Mouse (Mus musculus) activated CD4-positive, CD25-positive, alpha-beta regulatory T cell, adult 4 months (primary cell): ENCODE results near the gene Trim25. TPM values are rescaled to one million over a fixed set of nuclear protein-coding genes. Genes with fewer than 3 reads are reported as not detected.
A peak's percentile ranks its signal among the peaks of the same experiment; 100 is the strongest.
"Not testable (repeated sequence)": the region's sequence is repeated elsewhere in the genome, so short reads cannot be mapped to it uniquely, and the experiment has no call there.

Source experiments
- ATAC-seq: one replicate; pipeline ENCODE4 v1.8.0; 2017
- polyA plus RNA-seq, 2 experiments: library from polyadenylated mRNA; unstranded; fragments of 100-300 nt; shearing (Covaris generic); gene quantifications; one replicate each; pipeline ENCODE4 v1.2.1; 2017

Trim25 gene
- polyA plus RNA-seq, 2 experiments from 2014 or later = 10.3 to 15.4 TPM

DNA sequence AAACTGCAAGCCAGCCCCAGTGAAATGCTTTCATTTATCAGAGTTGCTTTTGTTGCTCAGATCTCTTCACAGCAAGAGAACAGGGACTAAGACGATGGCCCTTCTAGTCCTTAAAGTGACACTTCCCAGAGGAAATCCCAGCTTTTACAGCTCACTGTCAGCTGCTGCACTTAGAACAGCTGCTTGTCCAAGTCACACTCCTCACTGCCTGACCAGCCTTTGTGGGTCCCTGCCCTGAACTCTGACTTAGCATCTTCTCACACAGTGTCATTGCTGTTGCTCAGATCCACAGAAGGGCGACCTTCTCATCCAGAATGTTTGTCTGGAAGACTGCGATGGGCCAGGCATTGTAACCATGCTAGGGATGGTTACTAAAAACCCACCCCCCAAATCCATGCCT is 26.4 kb downstream of the Trim25 start:
- no peak for ATAC-seq

DNA sequence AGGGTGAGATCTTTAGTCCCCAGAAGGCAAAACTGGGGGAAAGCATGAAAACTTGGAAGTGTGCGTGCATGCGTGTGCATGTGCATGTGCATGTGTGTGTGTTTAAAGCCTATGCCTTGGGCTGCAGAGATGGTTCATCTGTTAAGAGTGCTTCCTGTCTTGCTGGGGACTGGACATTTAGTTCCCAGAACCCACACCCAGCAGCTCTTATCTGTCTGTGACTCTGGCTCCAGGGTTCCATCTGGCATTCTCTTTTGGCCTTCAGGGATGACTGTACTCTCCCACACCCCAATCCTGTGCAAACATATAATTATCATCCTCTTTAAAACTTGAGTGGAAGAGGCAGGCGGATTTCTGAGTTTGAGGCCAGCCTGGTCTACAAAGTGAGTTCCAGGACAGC is 26.9 kb downstream of the Trim25 start:
- no peak for ATAC-seq

DNA sequence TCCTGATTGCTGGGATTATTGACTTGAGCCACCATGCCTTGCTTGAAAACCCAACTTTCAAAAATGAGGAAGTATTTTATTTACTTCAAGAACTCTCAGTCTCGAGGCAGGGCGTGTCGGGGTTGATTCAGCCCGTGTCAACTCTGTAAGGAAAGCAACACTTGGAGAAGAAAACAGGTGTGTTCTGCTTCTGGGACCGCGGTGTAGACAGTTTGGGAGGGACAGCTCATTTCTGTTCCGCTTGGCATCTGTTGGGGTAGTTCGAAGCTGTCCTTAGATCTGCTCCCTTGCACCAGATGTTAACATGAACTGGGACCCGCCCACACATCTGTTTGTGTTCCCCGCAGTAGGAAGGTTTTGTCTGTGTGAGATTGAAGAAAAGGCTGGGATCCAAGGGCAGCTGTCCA is 28.8 kb downstream of the Trim25 start:
- ATAC-seq = no peak

DNA sequence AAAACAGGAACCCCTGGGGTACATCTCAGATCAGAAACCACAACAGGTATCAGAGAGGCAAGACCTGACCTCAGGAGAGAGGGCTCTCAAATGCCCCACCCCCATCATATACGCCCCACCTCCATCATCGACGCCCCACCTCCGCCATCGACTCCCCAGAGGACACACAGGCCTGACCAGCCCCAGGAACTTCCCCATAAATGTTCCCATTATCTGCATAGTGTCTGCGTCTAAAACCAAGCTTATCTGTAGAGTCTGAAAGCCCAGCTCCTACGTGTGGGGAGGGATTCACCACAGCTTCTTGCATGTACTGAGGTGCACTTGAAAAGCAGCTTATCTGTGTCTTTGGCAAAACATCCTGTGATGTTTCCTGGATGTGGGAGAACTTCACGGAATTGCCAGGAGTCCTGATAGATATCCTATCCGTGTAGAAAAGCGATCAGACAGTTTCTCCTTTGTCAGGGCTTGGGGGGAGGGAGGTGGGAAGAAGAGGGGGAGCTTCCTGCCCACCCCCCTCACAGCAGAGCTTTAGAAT is 29.8 kb downstream of the Trim25 start:
- no peak for ATAC-seq

DNA sequence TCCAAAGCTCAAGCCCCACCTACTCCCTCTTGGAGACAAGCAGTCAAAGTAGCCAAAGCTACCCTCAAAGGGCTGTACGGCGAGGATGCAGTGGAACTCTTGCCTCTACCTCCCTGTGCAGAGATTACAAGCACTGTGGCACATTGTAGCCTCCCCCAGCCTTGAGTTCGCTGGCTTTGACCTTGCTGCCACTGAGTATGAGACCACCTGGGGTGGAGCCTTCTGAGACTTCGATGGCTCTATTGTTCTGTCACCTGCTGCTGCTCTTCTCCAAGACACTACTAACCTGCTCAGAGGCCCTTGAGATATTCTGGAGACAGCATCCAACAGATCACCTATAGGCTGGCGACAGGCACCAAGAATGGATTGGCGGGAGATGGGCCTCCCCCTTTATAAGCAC is 31.4 kb downstream of the Trim25 start:
- no peak for ATAC-seq

DNA sequence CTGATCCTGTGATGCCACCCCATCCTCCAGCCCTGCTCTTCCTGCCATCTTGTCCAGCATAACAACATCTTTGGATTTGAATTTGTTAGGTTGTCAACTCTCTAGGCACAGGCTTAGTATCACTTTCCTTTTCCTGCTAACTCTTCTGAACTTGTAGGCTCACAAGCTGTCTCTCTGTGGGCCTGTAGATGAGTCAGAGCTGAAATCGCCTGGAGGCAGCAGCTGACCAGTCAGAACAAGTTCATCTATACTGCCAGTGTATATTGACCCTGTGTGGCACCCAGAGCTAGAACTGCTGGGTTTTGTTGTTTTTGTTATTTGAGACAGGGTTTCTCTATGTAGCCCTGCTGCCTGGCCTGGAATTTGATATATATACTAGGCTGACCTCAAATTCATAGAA is 32.0 kb downstream of the Trim25 start:
- ATAC-seq = no peak

DNA sequence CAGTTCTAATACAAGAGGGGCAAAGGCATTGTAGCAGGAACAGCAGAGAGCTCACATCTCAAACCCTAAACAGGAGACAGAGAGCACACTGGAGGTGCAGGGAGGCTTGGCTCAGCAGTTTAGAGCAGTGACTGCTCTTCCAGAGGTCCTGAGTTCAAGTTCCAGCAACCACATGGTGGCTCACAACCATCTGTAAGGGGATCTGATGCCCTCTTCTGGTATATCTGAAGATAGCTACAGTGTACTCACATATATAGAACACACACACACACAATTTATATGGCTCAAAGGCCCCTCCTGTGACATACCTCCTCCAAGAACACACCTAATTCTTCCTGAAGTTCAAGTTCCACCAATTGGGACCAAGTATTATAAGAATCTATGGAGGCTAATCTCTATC is 35.4 kb downstream of the Trim25 start:
- no peak for ATAC-seq

DNA sequence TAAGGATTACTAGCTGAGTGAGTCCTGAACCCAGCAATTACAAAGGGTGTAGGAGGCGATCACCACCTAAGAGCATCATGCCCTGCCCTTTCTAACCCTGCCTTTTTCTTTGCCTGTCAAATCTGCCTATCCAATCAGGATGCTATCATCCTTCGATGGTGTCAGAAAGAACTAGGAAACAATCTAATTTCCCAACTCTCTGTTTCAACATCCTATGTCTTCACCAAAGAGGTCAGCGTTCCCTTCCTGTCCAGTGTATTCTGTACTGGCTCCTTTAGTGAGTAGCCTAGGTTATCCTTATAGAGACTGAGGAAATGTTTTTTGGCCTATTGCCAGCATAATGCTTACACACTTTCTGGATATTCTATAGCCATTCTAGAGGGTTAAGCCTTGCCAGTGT is 36.4 kb downstream of the Trim25 start:
- ATAC-seq = no peak

DNA sequence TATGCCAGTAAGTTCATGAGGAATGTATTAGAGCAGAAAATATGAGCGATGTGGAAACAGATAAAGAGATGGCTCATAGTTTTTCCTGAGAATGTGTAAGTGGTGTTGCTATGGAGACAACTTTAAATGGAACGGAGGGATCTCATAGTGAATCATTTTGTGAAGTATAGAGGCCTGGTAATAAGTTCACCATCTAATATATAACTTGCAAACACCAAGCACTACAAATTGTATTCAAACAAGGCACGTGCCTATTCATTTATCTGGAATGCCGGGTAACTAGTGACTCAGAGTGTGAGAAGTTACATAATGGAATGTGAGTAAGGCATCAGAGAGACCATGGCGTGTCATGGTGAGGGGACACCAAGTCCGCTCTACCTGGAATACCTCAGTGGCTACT is 39.3 kb downstream of the Trim25 start:
- ATAC-seq = no peak

DNA sequence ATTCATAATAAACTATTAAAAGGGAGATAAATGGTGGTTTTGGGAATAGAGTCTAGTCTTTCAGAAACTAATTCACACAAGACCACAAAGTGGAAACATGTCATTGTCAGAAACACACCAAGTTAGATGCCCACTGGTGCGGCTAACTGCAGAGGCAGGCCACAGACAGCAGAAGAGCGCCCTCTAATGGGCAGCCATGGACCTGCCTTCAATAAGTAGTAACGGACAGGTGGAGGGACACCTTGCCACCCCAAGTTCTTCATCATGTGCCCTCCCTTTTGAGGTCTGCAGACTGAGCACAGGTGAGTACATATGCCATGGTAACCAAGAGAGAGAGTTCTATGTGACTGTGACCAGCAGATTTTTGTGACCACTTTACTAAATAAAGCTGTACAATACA is 40.1 kb downstream of the Trim25 start:
- ATAC-seq = no peak

DNA sequence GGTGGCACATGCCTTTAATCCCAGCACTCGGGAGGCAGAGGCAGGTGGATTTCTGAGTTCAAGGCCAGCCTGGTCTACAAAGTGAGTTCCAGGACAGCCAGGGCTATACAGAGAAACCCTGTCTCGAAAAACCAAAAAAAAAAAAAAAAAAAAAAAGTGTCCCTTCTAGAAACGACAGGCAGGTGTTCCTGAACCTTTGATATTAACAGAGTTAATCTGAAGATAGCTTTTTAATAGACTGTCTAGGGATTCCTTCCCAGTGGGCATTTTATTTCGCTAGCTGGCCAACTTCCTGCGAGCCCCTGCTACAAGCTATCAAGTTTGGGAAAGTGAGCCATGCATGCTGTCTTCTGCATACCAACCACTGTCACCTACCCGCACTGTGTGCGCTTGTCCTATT is 41.9 kb downstream of the Trim25 start:
- not testable (repeated sequence) for ATAC-seq

DNA sequence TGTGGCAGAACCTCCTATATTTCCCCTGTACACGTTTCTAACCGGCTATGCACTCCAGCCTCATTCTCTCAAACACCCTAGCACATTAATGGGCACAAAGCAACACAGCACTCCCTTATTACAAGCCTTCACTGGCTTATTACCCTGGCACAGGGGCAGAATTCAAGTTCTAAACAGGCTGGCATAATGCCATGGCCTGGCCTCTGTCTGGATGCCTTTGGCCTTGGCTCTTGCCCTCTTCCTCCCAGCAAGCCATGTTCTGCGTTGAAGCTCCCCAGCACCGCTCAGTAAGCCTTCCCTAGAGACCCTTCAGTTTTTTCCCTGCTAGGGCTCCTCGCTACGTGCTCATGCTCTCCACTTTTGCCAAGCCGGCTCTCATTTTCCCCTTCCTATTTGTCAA is 43.9 kb downstream of the Trim25 start:
- ATAC-seq = no peak

DNA sequence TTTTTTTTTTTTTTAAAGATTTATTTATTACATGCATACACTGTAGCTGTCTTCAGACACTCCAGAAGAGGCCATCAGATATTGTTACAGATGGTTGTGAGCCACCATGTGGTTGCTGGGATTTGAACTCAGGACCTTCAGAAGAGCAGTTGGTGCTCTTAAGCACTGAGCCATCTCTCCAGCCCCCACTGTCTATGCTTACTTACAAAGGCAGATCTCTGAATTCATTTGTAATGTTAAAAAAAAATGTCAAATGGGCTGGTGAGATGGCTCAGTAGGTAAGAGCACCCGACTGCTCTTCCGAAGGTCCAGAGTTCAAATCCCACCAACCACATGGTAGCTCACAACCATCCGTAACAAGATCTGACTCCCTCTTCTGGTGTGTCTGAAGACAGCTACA is 46.3 kb downstream of the Trim25 start:
- not testable (repeated sequence) for ATAC-seq

DNA sequence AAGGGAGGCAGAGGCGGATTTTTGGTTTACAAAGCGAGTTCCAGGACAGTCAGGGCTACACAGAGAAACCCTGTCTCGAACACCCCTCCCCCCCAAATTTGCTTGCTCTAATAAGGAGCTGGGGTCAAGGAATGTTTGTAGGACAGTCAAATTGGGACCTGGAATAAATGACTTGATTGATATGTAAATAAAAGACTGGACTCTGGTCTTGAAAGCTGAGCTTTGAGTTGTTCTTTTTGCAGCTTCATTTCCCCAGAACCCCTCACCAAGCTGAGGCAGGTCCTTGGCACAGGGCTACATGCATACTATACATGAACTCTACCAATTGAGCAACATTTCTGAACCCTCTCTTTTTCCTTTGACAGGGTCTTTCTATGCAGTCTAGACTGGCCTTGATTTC is 46.8 kb downstream of the Trim25 start:
- ATAC-seq = no peak

DNA sequence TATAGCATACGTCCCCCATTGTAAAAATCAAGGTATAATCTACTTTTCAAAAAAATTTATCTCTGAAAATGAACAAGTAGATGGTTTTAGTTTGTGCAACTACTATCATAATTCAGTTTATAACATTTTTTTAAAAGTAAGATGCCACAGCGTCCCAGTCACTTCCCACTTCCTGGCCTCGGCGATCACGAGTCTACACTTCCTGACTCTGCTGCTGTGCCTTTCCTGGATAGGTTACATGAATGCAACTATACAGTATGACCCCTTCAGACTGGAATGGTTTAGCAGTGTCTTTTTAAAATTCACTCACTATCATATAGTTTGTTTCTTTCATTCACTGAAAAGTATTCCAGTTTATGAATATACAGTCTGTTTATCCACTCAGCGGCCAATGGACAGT is 52.6 kb downstream of the Trim25 start:
- ATAC-seq = no peak

DNA sequence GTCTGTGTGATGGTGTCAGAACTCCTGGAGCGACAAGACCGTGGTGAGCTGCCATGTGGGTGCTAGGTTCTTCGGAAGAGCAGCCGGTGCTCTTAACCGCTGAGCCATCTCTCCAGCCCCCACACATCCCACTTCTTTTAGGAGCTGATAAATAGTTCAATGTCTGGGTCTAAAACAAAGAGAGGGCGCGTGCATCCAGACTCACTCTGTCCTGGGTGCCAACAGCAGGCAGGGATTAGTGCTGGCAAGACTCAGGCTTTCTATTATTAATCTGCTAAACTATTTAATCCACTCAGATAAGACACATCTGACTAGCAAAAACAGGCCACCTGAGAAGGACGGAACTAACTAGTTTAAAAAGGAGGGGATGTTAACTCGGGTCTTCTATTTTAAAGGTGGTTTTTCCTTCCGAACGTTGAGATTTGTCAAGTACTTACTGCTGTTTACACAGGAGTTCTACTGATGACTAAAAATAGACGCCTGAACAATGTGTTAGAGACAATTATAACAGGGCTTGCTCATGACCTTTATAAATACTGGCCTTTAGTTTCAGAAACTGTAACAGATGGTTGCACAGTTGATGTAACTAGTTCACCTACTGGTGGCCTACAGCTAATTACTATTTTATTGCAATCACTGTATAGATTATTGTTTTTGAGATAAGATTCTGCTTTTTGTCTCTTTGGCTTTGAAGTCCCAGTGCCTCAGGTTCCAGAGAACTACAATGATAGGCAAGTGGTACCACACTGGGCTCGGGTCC is 56.9 kb downstream of the Trim25 start:
- no peak for ATAC-seq

DNA sequence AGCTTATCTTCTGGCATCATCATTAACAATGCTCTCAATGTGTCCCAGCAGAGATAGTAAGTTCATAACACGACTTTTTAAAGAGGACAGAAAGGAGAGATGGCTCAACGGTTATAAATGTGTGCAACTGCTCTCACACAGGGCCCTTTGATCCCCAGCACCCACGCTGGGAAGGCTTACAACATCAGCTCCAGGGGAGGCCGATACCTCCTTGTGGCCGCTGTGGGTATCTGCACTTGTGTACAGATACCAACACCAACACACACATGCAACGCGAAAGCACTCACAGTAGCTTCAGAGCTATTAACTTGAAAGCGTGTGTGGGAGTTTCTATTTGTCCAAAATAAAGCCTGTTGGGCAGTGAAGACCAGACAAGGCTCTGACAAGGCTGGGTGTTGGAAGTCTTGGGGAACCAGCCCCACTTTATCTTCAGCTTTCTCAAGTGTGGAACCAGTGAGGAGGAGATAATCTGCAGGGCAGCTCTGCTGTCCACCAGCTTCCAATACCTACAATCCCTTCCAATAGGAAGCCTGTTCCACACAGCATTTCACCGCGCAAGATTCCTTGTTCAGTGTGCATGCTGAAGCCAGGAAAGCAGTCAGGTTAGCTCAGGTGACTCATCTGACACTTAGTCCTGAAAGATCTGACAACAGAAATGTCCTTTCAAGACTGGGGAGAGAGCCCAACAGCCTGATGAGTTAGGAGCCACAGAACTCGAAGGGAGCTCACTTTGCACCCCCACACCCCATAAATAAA is 59.5 kb downstream of the Trim25 start:
- ATAC-seq = no peak

DNA sequence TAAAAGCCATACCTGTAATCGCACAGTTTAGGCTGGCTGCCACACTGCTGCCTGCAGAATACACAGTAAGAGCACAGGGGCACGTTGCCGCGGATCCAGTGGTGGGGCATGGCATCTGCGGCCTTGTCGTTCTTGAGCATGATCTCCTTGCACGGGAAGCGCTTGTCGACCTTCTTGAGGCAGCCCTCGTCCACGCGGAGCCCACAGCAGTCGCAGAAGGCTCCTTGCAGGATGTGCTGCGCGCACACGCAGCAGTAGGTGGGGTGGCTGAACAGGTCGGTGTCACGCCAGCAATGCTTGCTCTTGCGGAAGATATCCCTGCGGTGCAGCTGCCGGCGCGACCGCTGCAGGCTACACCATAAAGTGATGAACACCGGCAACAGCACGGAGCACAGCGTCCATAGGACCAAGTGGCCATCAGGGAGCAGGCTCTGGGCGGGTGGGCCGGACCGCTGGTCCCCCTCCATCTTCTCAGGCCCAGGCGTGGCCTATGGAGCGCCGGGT is 60.8 kb downstream of the Trim25 start:
- ATAC-seq = peak; percentile 59

DNA sequence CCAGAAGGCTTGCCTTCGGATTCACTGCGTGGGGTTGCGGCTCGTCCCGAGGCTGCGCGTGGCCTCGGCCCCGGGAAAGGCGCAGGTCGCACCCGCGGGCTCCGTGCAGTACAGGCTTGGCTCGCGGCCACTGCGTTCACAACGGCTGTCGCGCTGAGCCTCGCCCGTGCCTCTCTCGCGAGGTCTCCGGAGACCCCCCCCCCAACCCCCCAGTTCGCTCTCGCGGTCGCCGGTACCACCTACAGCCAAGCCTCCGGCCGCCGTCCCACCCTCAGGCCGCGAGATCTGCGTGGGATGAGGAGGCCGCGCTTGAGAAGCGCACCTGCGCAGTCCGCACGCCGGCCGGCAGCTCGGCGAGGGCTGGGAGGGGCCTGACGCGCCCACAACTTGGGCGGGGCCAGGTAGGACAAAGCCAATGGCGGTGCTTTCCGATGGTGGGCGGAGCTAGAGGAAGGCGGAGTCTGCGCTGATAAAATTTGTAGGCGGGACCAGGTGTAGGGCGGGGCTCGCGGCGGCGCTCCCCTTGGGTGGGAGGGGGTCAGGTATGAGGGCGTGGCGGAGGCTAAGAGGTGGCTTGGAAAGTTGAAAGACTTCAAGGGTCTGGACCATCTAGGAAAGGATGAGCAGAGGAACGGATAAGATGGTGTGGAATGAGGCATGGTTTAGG is 61.4 kb downstream of the Trim25 start:
- ATAC-seq = peak; percentile 79

DNA sequence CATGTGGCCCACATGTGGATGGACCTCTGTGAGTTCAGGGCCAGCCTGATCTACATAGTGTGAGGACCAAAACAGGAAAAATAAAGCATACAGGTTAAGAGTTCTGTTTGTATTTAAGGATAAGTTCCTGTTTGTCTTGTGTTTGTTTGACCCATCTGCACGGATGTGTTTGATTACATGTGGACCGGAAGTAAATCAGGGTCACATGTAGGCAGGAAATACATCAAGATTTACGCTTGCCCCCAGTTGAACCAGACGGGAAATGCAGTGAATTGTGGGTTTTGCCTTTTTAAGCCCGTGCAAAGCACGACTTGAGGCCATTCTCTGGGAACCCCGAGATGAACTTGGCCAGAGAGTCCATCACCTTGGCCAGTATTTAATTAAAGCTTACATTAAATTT is 62.2 kb downstream of the Trim25 start:
- ATAC-seq = peak; percentile 9

DNA sequence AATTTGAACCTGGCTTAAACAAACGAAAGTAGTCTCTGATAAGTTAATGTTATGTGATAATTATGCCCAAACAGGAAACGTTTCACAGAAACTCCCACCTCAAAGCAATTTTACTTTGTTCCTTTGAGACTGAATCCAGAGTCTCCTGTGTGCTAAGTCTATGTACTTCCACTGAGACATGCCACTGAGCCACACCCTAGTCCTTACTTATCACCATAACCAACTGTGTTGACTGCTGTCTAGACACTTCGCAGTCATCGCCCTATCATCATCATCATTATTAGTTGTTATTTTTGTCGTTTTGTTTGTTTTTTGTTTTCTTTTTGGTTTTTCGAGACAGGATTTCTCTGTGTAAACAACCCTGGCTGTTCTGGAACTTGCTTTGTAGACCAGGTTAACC is 65.1 kb downstream of the Trim25 start:
- no peak for ATAC-seq

DNA sequence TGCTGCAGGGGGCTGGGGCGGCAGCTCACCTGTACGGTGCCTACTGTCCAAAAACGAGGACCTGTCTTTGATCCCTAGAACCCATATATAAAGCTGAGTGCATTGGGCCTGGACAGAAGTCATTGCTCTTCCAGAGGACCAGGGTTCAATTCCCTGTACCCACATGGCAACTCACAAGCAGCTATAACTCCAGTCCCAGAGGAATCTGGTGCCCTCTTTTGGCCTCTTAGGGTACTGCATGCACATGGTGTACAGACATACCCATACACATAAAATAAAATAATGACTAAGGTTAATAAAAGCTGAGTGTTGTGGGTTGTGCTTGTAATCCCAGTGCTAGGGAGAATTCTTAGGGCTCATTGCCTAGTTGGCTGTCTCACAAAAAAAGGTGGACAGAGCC is 66.1 kb downstream of the Trim25 start:
- ATAC-seq = no peak

DNA sequence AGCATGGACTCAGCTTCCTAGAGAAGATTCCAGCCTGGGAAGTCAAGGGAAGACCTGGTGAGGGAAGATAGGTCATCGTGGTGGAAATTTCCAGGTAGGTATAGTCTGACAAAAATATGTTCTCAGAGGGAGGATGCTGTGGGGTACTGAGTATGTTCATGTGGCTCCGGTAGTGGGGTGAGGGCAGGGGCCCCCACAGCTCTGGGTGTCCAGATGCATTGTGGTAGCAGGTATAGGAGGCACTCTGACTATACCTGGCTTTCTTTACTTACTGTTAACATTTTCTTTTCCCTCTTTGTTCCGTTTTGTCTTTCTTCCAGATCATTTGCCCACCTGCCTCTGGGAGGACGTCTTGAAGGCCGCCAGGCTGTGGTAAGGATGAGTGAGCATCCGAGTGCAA is 67.0 kb downstream of the Trim25 start:
- no peak for ATAC-seq
